ENCODE assay signal across 8 mouse cellular contexts in the genomic region with DNA sequence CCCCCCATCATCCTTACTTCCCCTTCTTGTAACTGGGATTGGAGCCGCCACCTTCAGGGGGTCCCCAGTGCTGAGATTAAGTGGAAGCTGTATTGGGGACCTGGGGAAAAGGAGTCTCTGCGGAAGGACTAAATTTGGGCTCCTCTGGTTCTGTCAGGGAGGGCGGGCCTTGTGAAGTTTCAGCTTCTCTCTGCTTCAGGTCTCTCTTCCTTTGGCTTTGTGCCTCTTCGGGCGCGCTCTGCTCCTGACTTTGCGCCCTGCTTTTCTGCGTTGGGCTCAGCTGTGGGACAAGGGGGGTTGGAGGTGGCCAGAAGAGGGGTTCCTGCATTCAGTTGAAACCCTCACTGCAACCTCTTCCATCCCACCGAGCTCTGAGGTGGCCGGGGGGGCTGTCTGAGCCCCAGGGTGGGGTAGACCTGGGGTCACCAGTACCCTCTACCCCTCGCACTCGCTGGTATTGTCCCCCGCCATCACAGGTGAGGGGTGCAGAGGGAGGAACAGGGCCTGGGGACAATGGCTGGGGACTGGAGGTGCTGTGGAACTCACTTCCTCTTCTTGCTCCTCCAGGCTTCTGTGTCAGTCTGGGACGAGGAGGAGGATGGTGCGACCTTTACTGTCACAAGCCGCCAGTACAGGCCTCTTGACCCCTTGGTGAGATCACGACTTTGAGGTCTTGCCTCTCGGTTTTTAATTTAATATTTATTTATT. TPM values are rescaled to one million over a fixed set of nuclear protein-coding genes. Genes with fewer than 3 reads are reported as not detected.
A peak's percentile ranks its signal among the peaks of the same experiment; 100 is the strongest.
DNase-seq lines count a peak whose midpoint lies in the region; ATAC-seq and TF ChIP-seq lines count a peak whose summit lies in the region.

No protein-coding gene starts in this region.

- no peak for ATAC-seq in heart, embryonic 11.5 days (replicated peaks; ENCODE audit: insufficient number of reproducible peaks, low FRiP score, low TSS enrichment)
- ATAC-seq in forebrain, embryonic 15.5 days (replicated peaks): no peak
- no peak for ATAC-seq in liver, embryonic 13.5 days (ENCODE audit: low read depth)
- no peak for ATAC-seq in megakaryocyte-erythroid progenitor cell, adult 5-6 weeks (replicated peaks; ENCODE audit: low FRiP score, low TSS enrichment, poor library complexity, severe bottlenecking)

- H3K79me2 ChIP-seq in CH12.LX (replicated peaks; ENCODE audit: control insufficient read depth, extremely low read depth, insufficient read depth, poor library complexity, severe bottlenecking): 0 out of 2 replicates have a peak, but pooled peaks cover 2% of the 10 kb centered on the region

- no peak for TF ChIP-seq RAD21 in CH12.LX (IDR thresholded peaks at IDR 0.05; ENCODE audit: low read depth, low read length)

- no peak for DNase-seq in heart, postnatal 36 days
- DNase-seq in CH12.LX (ENCODE audit: extremely low read depth): no peak
- DNase-seq in liver, embryonic 13.5 days: no peak
- peak; percentile 48 for DNase-seq in testis, postnatal 10 days (ENCODE audit: low spot score)
- DNase-seq in adrenal gland, adult 8-10 months: no peak

- peak overlapping the region; percentile 91 for H3K9ac ChIP-seq in heart, embryonic 11.5 days (ENCODE audit: low read depth, low read length)
- H3K9ac ChIP-seq in CH12.LX (ENCODE audit: insufficient read depth, low read depth): peak overlapping the region; percentile 85; the same call in 1 of the 2 replicates
- H3K9ac ChIP-seq in forebrain, embryonic 15.5 days (replicated peaks): peak overlapping the region; percentile 88
- peak overlapping the region; percentile 92 for H3K9ac ChIP-seq in liver, embryonic 13.5 days

- H3K4me3 ChIP-seq in heart, embryonic 11.5 days (ENCODE audit: low read depth, low read length): peak overlapping the region; percentile 94
- H3K4me3 ChIP-seq in CH12.LX (replicated peaks in 1 of 3; ENCODE audit: low read depth in 2 of 3, low read length in 2 of 3, poor library complexity in 1 of 3): peak overlapping the region; percentile 65 to 77 (median 75)
- peak overlapping the region; percentile 82 for H3K4me3 ChIP-seq in forebrain, embryonic 15.5 days
- H3K4me3 ChIP-seq in liver, embryonic 13.5 days (replicated peaks): peak overlapping the region; percentile 88

- peak overlapping the region; percentile 98 for H3K4me2 ChIP-seq in heart, embryonic 11.5 days
- H3K4me2 ChIP-seq in CH12.LX (ENCODE audit: insufficient read depth, low read depth, poor library complexity, severe bottlenecking): peak overlapping the region; percentile 79
- H3K4me2 ChIP-seq in forebrain, embryonic 15.5 days (replicated peaks): peak overlapping the region; percentile 99
- peak overlapping the region; percentile 100 for H3K4me2 ChIP-seq in liver, embryonic 13.5 days

- no peaks in the 10 kb centered on the region for H3K9me3 ChIP-seq in heart, embryonic 11.5 days (replicated peaks; ENCODE audit: control insufficient read depth, low read length)
- H3K9me3 ChIP-seq in CH12.LX (replicated peaks; ENCODE audit: low read length): no peaks in the 10 kb centered on the region
- no peaks in the 10 kb centered on the region for H3K9me3 ChIP-seq in forebrain, embryonic 15.5 days
- no peaks in the 10 kb centered on the region for H3K9me3 ChIP-seq in liver, embryonic 13.5 days (replicated peaks)

- TF ChIP-seq EP300 in CH12.LX (IDR thresholded peaks at IDR 0.05; ENCODE audit: low read length): no peak

- peaks cover 20% of the 10 kb centered on the region for H3K36me3 ChIP-seq in heart, embryonic 11.5 days (ENCODE audit: control insufficient read depth, insufficient read depth, low read length)
- peaks cover 36 to 72% of the 10 kb centered on the region in 2 experiments for H3K36me3 ChIP-seq in CH12.LX (replicated peaks in 1 of 2; ENCODE audit: control insufficient read depth in 1 of 2, insufficient read depth in 1 of 2, low read length in 1 of 2)
- peaks cover 10% of the 10 kb centered on the region for H3K36me3 ChIP-seq in forebrain, embryonic 15.5 days
- peaks cover 47% of the 10 kb centered on the region for H3K36me3 ChIP-seq in liver, embryonic 13.5 days

- dilution Hi-C loops in CH12.LX (cut with MboI; ENCODE audit: extremely low pct_ligation_motif_present, extremely low pct_unique_long_range_greater_than_20kb, low sequenced_read_pairs): no loop called here

- H3K27me3 ChIP-seq in heart, embryonic 11.5 days (ENCODE audit: control insufficient read depth, insufficient read depth, low read length): no peaks in the 10 kb centered on the region
- H3K27me3 ChIP-seq in CH12.LX (replicated peaks): no peaks in the 10 kb centered on the region
- no peaks in the 10 kb centered on the region for H3K27me3 ChIP-seq in forebrain, embryonic 15.5 days
- H3K27me3 ChIP-seq in liver, embryonic 13.5 days: no peaks in the 10 kb centered on the region

- in situ Hi-C loops in CH12.LX (cut with MboI; ENCODE audit: low pct_ligation_motif_present, low pct_unique_long_range_greater_than_20kb, low sequenced_read_pairs): no loop called here

- TF ChIP-seq CTCF in CH12.LX (conservative IDR thresholded peaks at IDR 0.05 in 1 of 2, IDR thresholded peaks at IDR 0.05 in 1 of 2; ENCODE audit: low read depth in 2 of 2, low read length in 2 of 2): no peak

- no peak for TF ChIP-seq POLR2A in CH12.LX (IDR thresholded peaks at IDR 0.05; ENCODE audit: low read depth, low read length)

- H3K4me1 ChIP-seq in heart, embryonic 11.5 days (ENCODE audit: control insufficient read depth, insufficient read depth, low read length): peaks cover 15% of the 10 kb centered on the region
- peaks cover 4 to 27% of the 10 kb centered on the region in 2 experiments for H3K4me1 ChIP-seq in CH12.LX (ENCODE audit: control insufficient read depth in 1 of 2, insufficient read depth in 2 of 2)
- H3K4me1 ChIP-seq in forebrain, embryonic 15.5 days: peaks cover 26% of the 10 kb centered on the region
- peaks cover 55% of the 10 kb centered on the region for H3K4me1 ChIP-seq in liver, embryonic 13.5 days (replicated peaks)

- H3K27ac ChIP-seq in heart, embryonic 11.5 days (ENCODE audit: low read depth, low read length): no peak overlapping the region
- peak overlapping the region; percentile 29; the same call in 1 of the 2 replicates for H3K27ac ChIP-seq in CH12.LX (ENCODE audit: insufficient read depth, low read depth)
- no peak overlapping the region for H3K27ac ChIP-seq in forebrain, embryonic 15.5 days (replicated peaks)
- peak overlapping the region; percentile 29 for H3K27ac ChIP-seq in liver, embryonic 13.5 days

- intact Hi-C loops in heart, postnatal 36 days (cut with DNase I): no loop called here

- 36% methylated on average over 18 of the region's 18 CpGs for WGBS in heart, embryonic 11.5 days (ENCODE audit: insufficient replicate concordance)
- 34% methylated on average over 18 of the region's 18 CpGs for WGBS in forebrain, embryonic 15.5 days
- 50% methylated on average over 18 of the region's 18 CpGs for WGBS in liver, embryonic 13.5 days (ENCODE audit: insufficient replicate concordance)

RNA-seq across cellular contexts. Expression of a gene that starts 2.0 kb away (rescaled TPM):
- polyA plus RNA-seq in heart, embryonic 11.5 days (2014; fragmentation: Nextera tagmentation; extraction: Ambion mirVana): 25.8 and 27.8 TPM in 2 replicates
- total RNA-seq in heart, postnatal 36 days (2021): 10 to 100 TPM; 38.7 TPM
- total RNA-seq in CH12.LX (2012; rRNA removed): 23.0 and 25.6 TPM in 2 replicates
- 20.1 and 20.4 TPM in 2 replicates for total RNA-seq in CH12.LX (2014; rRNA removed)
- polyA plus RNA-seq in CH12.LX (2012; ENCODE audit: insufficient read length, low read depth): 29.1 and 31.8 TPM in 2 replicates
- polyA plus RNA-seq in forebrain, embryonic 15.5 days (2015; fragmentation: Nextera tagmentation; extraction: Ambion mirVana): 46.6 and 47.2 TPM in 2 replicates
- polyA plus RNA-seq in liver, embryonic 13.5 days (2015; fragmentation: Nextera tagmentation; extraction: Ambion mirVana): 7.1 and 7.4 TPM in 2 replicates
- total RNA-seq in megakaryocyte-erythroid progenitor cell, adult 5-6 weeks (2014; fragmentation: Nextera tagmentation): 42.6 and 49.0 TPM in 2 replicates
- 10.4 and 14.0 TPM in 2 replicates for total RNA-seq in megakaryocyte-erythroid progenitor cell, adult 5-6 weeks (2017)
- 10 to 100 TPM; 42.1 to 76.2 (median 60.1) TPM for total RNA-seq in adrenal gland, adult 8-10 months (2022)

RNA-seq across cellular contexts. Expression of a gene that starts 8.8 kb away (rescaled TPM):
- polyA plus RNA-seq in heart, embryonic 11.5 days (2014; fragmentation: Nextera tagmentation; extraction: Ambion mirVana): 147 and 151 TPM in 2 replicates
- total RNA-seq in heart, postnatal 36 days (2021): 10 to 100 TPM; 77.0 to 84.7 TPM
- total RNA-seq in CH12.LX (2012; rRNA removed) (140 and 157 TPM in 2 replicates), CH12.LX (2014; rRNA removed) (92.3 and 109 TPM in 2 replicates)
- 109 and 149 TPM in 2 replicates for polyA plus RNA-seq in CH12.LX (2012; ENCODE audit: insufficient read length, low read depth)
- 198 and 212 TPM in 2 replicates for polyA plus RNA-seq in forebrain, embryonic 15.5 days (2015; fragmentation: Nextera tagmentation; extraction: Ambion mirVana)
- 153 and 157 TPM in 2 replicates for polyA plus RNA-seq in liver, embryonic 13.5 days (2015; fragmentation: Nextera tagmentation; extraction: Ambion mirVana)
- 192 and 240 TPM in 2 replicates for total RNA-seq in megakaryocyte-erythroid progenitor cell, adult 5-6 weeks (2014; fragmentation: Nextera tagmentation)
- total RNA-seq in megakaryocyte-erythroid progenitor cell, adult 5-6 weeks (2017): 209 and 235 TPM in 2 replicates
- total RNA-seq in adrenal gland, adult 8-10 months (2022): 100 to 1,000 TPM in 1 of 4 experiments, 10 to 100 TPM in 3; 74.1 to 119 (median 79.6) TPM

RNA-seq across cellular contexts. Expression of a gene that starts 9.1 kb away (rescaled TPM):
- 18.3 and 19.7 TPM in 2 replicates for polyA plus RNA-seq in heart, embryonic 11.5 days (2014; fragmentation: Nextera tagmentation; extraction: Ambion mirVana)
- 10 to 100 TPM; 10.1 to 11.5 TPM for total RNA-seq in heart, postnatal 36 days (2021)
- total RNA-seq in CH12.LX (2012; rRNA removed) (49.7 and 64.5 TPM in 2 replicates), CH12.LX (2014; rRNA removed) (36.8 and 39.8 TPM in 2 replicates)
- polyA plus RNA-seq in CH12.LX (2012; ENCODE audit: insufficient read length, low read depth): 69.4 and 72.4 TPM in 2 replicates
- 31.0 and 33.4 TPM in 2 replicates for polyA plus RNA-seq in forebrain, embryonic 15.5 days (2015; fragmentation: Nextera tagmentation; extraction: Ambion mirVana)
- polyA plus RNA-seq in liver, embryonic 13.5 days (2015; fragmentation: Nextera tagmentation; extraction: Ambion mirVana): 30.1 and 34.9 TPM in 2 replicates
- 75.2 and 76.4 TPM in 2 replicates for total RNA-seq in megakaryocyte-erythroid progenitor cell, adult 5-6 weeks (2014; fragmentation: Nextera tagmentation)
- total RNA-seq in megakaryocyte-erythroid progenitor cell, adult 5-6 weeks (2017): 78.8 and 105 TPM in 2 replicates
- 10 to 100 TPM; 30.0 to 43.8 (median 35.1) TPM for total RNA-seq in adrenal gland, adult 8-10 months (2022)

RNA-seq across cellular contexts. Expression of a gene that starts 15.6 kb away (rescaled TPM):
- polyA plus RNA-seq in heart, embryonic 11.5 days (2014; fragmentation: Nextera tagmentation; extraction: Ambion mirVana): 7.2 and 7.8 TPM in 2 replicates
- 10 to 100 TPM; 20.1 to 20.6 TPM for total RNA-seq in heart, postnatal 36 days (2021)
- total RNA-seq in CH12.LX (2012; rRNA removed) (21.2 and 23.5 TPM in 2 replicates), CH12.LX (2014; rRNA removed) (11.7 and 12.1 TPM in 2 replicates)
- 20.2 and 20.3 TPM in 2 replicates for polyA plus RNA-seq in CH12.LX (2012; ENCODE audit: insufficient read length, low read depth)
- polyA plus RNA-seq in forebrain, embryonic 15.5 days (2015; fragmentation: Nextera tagmentation; extraction: Ambion mirVana): 18.7 and 19.5 TPM in 2 replicates
- polyA plus RNA-seq in liver, embryonic 13.5 days (2015; fragmentation: Nextera tagmentation; extraction: Ambion mirVana): 10.1 and 10.7 TPM in 2 replicates
- total RNA-seq in megakaryocyte-erythroid progenitor cell, adult 5-6 weeks (2014; fragmentation: Nextera tagmentation): 18.0 and 18.4 TPM in 2 replicates
- 14.9 and 18.6 TPM in 2 replicates for total RNA-seq in megakaryocyte-erythroid progenitor cell, adult 5-6 weeks (2017)
- 10 to 100 TPM; 35.3 to 39.7 (median 37.5) TPM for total RNA-seq in adrenal gland, adult 8-10 months (2022)

RNA-seq across cellular contexts. Expression of a gene that starts 15.6 kb away (rescaled TPM):
- 22.0 and 23.4 TPM in 2 replicates for polyA plus RNA-seq in heart, embryonic 11.5 days (2014; fragmentation: Nextera tagmentation; extraction: Ambion mirVana)
- total RNA-seq in heart, postnatal 36 days (2021): 100 to 1,000 TPM; 103 to 112 TPM
- total RNA-seq in CH12.LX (2012; rRNA removed) (114 and 134 TPM in 2 replicates), CH12.LX (2014; rRNA removed) (44.3 and 45.3 TPM in 2 replicates)
- polyA plus RNA-seq in CH12.LX (2012; ENCODE audit: insufficient read length, low read depth): 96.7 and 116 TPM in 2 replicates
- polyA plus RNA-seq in forebrain, embryonic 15.5 days (2015; fragmentation: Nextera tagmentation; extraction: Ambion mirVana): 18.2 and 18.4 TPM in 2 replicates
- polyA plus RNA-seq in liver, embryonic 13.5 days (2015; fragmentation: Nextera tagmentation; extraction: Ambion mirVana): 27.6 and 30.5 TPM in 2 replicates
- total RNA-seq in megakaryocyte-erythroid progenitor cell, adult 5-6 weeks (2014; fragmentation: Nextera tagmentation): 47.9 and 65.3 TPM in 2 replicates
- total RNA-seq in megakaryocyte-erythroid progenitor cell, adult 5-6 weeks (2017): 35.6 and 42.1 TPM in 2 replicates
- 100 to 1,000 TPM; 195 to 259 (median 213) TPM for total RNA-seq in adrenal gland, adult 8-10 months (2022)

Comparison
In these comparisons a context has a peak if more than half of its experiments do, and no peak if none do; other contexts are left out.
1. H3K27ac ChIP-seq: peak in CH12.LX (single experiment) and liver, embryonic 13.5 days (single experiment); none in heart, embryonic 11.5 days (single experiment) and forebrain, embryonic 15.5 days (single experiment).
2. Peak in every context shown above with its lines, with median percentiles within 50 percentile points of each other: H3K4me2 ChIP-seq, H3K4me3 ChIP-seq and H3K9ac ChIP-seq.